8 mouse cellular contexts compared by ENCODE assay signal in the genomic region with DNA sequence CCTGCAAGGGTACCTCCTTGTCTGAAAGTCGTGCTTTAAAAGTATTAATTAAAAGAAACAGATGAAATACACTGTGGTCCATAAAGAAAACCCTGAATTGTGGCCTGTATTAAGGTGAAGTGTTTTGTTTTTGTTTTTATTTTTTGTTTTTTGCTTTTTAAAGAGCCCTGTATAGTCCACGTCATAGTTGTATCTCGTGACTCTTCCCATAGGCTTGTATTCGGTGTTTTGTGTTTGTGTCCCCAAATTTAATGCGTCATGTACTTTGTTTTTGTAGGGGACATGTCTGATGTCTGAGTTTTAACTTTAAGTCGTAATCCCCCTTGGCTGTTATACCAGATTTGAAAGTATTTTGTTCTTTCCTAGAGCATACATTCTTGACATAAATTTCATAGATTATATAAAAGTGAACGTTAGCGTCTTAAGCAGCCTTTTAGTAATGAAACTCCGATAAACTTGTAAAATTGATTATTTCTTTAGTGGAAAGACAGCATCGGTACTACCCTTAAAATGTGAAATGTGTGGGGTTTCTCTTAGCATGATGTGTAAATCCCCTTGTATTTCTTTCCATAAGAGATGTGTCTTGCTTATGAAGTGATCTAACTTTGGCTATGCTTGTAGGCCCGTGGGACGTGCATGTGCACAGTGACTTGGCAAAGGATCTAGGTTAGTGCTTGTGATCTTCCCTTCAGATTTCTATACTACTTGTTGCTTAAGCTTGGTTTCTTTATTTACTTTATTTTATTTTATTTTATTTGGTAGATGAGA. TPM values are rescaled to one million over a fixed set of nuclear protein-coding genes. Genes with fewer than 3 reads are reported as not detected.
A peak's percentile ranks its signal among the peaks of the same experiment; 100 is the strongest.
DNase-seq lines count a peak whose midpoint lies in the region; ATAC-seq and TF ChIP-seq lines count a peak whose summit lies in the region.

No protein-coding gene starts in this region.

- DNase-seq in layer of hippocampus, adult 2 months (ENCODE audit: low spot score in 2 of 2), result no peak
- DNase-seq in layer of hippocampus, postnatal 25 days (ENCODE audit: extremely low spot score in 1 of 2, low spot score in 1 of 2), result no peak
- DNase-seq in induced T-regulatory cell, adult 2 months (ENCODE audit: low read depth), result peak; percentile 54
- no peak for DNase-seq in cerebellum, adult 11 months
- no peak for DNase-seq in Muller cell, postnatal 12 days (ENCODE audit: inconsistent ontology term)

- H3K9ac ChIP-seq in neural tube, embryonic 12.5 days, result peak overlapping the region; percentile 89

- H3K9me3 ChIP-seq in neural tube, embryonic 12.5 days, result no peaks in the 10 kb centered on the region

- peak overlapping the region; percentile 93 for H3K27ac ChIP-seq in layer of hippocampus, adult 2 months
- peak overlapping the region; percentile 83 for H3K27ac ChIP-seq in bone marrow macrophage, adult 2 months (ENCODE audit: insufficient read depth, low read depth, low read length)
- H3K27ac ChIP-seq in neural tube, embryonic 12.5 days, result no peak overlapping the region

- no peaks in the 10 kb centered on the region; the same call in 1 of the 2 replicates for H3K36me3 ChIP-seq in neural tube, embryonic 12.5 days

- H3K4me3 ChIP-seq in layer of hippocampus, adult 2 months, result peak overlapping the region; percentile 88
- H3K4me3 ChIP-seq in bone marrow macrophage, adult 2 months (ENCODE audit: insufficient read depth, low read length), result peak overlapping the region; percentile 96
- H3K4me3 ChIP-seq in neural tube, embryonic 12.5 days, result peak overlapping the region; percentile 88

- H3K27me3 ChIP-seq in neural tube, embryonic 12.5 days (replicated peaks), result no peaks in the 10 kb centered on the region

- peaks cover 10% of the 10 kb centered on the region for H3K4me1 ChIP-seq in bone marrow macrophage, adult 2 months (ENCODE audit: control insufficient read depth, insufficient read depth, low read length)
- peaks cover 18% of the 10 kb centered on the region for H3K4me1 ChIP-seq in neural tube, embryonic 12.5 days

- 50% methylated on average over 12 of the region's 12 CpGs for WGBS in neural tube, embryonic 12.5 days

- peak overlapping the region; percentile 62 for H3K4me2 ChIP-seq in neural tube, embryonic 12.5 days (replicated peaks)

- no peak for TF ChIP-seq CTCF in layer of hippocampus, adult 2 months (conservative IDR thresholded peaks at IDR 0.05)
- no peak for TF ChIP-seq CTCF in bone marrow macrophage, adult 2 months (IDR thresholded peaks at IDR 0.05; ENCODE audit: low read depth, low read length)

- no peak for TF ChIP-seq POLR2A in bone marrow macrophage, adult 2 months (IDR thresholded peaks at IDR 0.05; ENCODE audit: borderline replicate concordance, low read depth, low read length)

- no peak for ATAC-seq in neural tube, embryonic 12.5 days (ENCODE audit: low FRiP score, low read depth)
- ATAC-seq in inflammation-experienced regulatory T-cells, adult 6 months, result no peak

RNA-seq across cellular contexts. Expression of a gene that starts 1.1 kb away (rescaled TPM):
- 10 to 100 TPM; 64.7 to 66.9 TPM for total RNA-seq in layer of hippocampus, adult 2 months (2021)
- total RNA-seq in layer of hippocampus, postnatal 25 days (2021), result 10 to 100 TPM; 59.0 to 63.5 TPM
- 58.5 and 63.2 TPM in 2 replicates for polyA plus RNA-seq in bone marrow macrophage, adult 2 months (2012; ENCODE audit: insufficient read depth, insufficient read length, missing spikeins)
- 95.6 and 104 TPM in 2 replicates for polyA plus RNA-seq in neural tube, embryonic 12.5 days (2016; fragmentation: Nextera tagmentation; extraction: Ambion mirVana)
- 10 to 100 TPM; 82.8 to 94.6 (median 84.7) TPM for polyA plus RNA-seq in inflammation-experienced regulatory T-cells, adult 6 months (2017; shearing (Covaris generic))

RNA-seq across cellular contexts. Expression of a gene that starts 4.8 kb away (rescaled TPM):
- 10 to 100 TPM; 23.6 to 27.6 TPM for total RNA-seq in layer of hippocampus, adult 2 months (2021)
- 10 to 100 TPM; 22.7 to 24.4 TPM for total RNA-seq in layer of hippocampus, postnatal 25 days (2021)
- 10.3 and 10.5 TPM in 2 replicates for polyA plus RNA-seq in bone marrow macrophage, adult 2 months (2012; ENCODE audit: insufficient read depth, insufficient read length, missing spikeins)
- polyA plus RNA-seq in neural tube, embryonic 12.5 days (2016; fragmentation: Nextera tagmentation; extraction: Ambion mirVana), result 20.2 and 21.6 TPM in 2 replicates
- polyA plus RNA-seq in inflammation-experienced regulatory T-cells, adult 6 months (2017; shearing (Covaris generic)), result 10 to 100 TPM; 15.8 to 17.1 (median 16.3) TPM
